Mouse (Mus musculus): Measurements from ENCODE around the gene Tmem63a.
"Not testable (repeated sequence)": the region's sequence is repeated elsewhere in the genome, so short reads cannot be mapped to it uniquely, and the experiment has no call there.

Gene Tmem63a

DNA sequence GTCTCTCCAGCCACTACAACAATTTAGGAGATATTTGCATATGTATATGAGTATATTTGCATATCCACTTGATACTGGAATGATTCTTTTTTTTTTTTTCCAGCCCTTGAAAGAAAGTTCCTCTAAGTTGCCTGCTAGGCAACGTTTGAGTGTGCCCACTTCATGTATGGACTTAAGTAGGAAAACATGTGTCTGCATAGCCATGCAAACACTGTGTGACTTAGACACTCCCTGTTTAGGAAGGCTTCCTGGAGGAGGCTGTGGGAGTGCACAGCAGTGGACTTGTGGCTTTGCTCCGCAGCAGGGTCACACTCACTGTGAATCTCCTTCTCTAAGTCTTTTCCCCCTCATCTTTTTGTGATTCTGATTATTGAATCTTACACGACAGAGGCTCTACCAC, 16.7 kb downstream of the Tmem63a start:
- DNase-seq (ENCODE audit: low spot score), result no peak

DNA sequence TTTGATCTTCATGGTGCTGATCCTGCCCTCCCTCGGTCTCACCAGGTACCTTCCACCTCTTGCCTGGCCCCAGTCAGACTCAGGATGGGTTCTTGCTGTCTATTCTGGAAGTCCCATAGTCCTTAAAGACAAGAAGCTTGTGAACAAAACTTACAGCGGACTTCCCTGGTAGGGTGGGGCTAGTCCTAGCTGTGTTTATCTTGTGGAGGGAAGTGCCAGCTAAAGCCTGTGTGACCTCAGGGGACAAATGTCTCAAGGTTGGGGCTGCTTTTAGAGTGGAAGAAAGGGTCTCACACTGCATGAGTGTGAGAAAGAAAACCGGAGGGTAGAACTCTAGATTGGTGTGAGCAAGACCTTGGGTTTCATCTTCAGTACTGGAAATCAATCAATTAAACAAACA, 23.6 kb downstream of the Tmem63a start:
- no peak for DNase-seq (ENCODE audit: low spot score)

DNA sequence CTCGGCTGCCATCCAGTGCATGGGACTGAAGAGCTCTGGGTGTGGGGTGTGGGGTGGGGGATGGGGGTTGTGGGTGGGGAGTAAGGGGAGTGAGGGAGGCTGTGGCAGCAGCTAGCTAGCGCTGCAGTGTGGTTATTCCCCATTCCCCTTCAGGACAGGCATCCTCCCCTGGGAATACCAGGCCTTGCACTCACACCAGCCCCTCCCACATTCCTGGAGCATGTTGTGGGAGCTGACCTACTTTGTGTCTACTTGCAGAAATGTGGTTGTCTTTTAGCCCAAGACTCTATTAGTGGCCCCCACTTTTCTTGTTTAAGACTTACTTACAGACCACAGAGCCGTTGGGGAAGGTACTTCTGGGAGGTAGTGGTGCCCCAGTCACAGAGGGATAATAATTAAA, 24.4 kb downstream of the Tmem63a start:
- no peak for DNase-seq (ENCODE audit: low spot score)

DNA sequence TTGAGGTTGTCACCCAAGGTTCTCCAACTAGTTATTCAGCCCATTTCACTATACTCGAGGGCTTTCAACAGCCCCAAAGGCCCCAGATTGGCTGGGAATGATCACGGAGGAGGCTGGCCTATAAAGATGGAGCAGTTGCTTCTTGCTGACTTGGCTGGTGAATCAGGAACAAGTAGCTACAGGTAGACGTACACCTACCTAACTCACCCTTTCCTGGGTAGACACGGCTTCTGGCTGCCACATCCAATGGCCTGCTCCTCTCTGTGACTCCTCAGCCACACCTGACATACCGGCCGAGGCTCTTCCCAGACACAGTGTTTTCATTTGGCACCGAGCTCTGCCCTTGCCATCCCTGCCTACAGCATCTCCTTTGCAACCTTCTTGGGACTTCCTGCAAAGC, 25.1 kb downstream of the Tmem63a start:
- DNase-seq (ENCODE audit: low spot score), result no peak

DNA sequence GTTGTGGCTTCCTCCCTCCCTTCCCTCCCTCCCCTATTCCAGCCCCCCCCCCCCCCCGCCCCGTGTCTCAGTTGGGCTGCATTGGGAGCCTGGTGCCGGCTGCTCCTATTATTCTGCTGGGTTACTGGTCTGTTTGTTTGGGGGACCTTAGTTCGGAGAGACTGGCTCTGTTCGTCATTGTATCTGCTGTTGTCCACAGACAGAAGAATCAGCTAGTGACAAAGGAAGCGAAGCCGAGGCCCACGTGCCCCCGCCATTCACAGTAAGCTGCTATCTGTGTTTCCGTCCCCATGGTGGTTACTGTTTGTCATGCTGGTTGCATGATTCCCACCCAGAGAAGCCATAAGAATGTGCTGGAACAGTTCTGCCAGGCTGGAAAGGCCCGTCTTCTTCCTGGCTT, 30.8 kb downstream of the Tmem63a start:
- no peak for DNase-seq (ENCODE audit: low spot score)

DNA sequence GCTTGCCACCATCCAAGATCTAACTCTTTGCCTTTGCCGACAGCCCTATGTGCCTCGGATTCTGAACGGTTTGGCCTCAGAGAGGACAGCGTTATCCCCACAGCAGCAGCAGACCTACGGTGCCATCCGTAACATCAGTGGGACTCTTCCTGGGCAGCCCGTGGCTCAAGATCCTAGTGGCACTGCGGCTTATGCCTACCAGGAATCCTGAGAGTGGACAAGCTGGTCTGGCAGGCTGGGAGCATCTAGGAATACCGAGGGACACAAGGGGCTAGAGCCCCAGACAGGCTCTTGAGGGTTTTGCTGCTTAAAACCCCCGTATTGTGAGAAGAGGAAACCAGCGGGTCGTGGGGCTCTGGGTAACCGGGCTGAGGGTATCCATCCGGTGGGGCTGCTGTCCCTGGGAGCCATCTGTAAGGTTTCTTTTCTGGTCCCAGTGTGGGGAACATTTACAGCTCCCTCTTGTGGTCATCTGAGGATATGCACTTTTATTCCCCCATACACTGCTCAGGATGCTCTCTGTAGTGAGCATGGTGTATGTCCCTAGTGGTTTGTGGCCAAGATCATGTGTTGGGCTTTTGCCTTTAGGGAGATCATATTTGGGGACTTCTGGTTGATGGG, 32.1 kb downstream of the Tmem63a start:
- DNase-seq (ENCODE audit: low spot score), result peak; percentile 70

DNA sequence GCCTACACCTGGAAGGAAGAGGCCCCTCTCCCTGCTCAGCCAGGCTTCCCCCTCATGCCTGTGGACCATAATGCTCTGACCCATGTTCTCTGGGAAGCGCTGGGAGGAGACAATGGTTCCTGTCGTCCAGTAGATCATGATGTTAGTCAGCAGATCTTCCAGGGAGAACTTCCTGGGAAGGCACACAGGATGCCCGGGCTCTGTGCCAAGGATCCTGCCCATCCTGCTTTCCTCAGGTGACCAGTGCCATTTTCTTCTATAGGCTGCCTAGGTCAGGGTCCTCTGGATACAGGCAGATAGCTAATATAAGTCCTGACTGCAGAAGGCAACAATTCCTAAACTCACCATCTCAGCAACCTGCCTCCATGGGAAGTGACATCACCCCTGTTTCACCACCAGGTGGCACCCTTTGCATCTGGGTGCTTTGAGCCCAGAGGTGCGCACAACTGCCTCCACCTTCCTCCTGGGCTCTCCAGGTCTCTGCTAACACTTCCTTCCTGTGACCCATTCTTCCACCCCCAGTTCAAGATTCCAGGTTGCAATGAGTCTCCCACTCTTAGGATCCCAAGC, 34.1 kb downstream of the Tmem63a start:
- DNase-seq (ENCODE audit: low spot score), result peak; percentile 64

DNA sequence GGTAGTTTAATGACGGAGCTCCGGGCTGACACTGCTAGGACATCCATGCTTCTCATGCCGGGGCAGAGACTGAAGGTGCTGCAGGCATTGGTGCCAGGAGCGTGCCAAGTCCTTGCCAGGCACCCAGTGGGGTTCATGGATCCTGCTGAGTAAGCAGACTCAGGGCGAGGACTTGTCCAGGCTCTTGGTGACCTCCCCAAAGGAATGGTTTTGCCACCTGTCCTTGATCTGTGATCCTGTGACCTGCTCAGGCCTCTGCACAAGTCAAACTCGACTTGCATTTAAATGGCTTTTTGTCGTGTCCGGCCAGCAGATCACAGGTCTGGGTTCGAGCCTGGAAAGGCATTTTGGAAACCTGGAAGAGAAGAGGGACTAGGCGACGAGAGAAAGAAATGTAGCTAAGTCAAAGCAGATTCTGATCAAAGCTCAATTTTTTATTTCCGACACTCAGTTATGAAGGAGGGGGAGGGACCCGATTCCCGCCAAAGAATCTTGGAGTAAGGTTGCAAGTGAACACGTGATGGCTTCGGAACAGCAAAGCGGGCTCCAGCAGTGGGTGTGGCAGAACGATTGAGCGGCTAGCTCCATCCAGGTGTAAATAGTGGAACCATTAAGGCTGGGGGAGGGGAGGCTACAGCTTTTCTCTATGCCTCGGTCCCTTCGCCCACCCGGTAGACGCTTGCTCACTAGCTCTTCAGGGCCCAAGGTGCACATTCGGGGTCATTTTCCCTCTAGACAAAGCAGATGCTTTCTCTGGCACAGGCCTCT, 37.5 kb downstream of the Tmem63a start:
- no peak for DNase-seq (ENCODE audit: low spot score)

DNA sequence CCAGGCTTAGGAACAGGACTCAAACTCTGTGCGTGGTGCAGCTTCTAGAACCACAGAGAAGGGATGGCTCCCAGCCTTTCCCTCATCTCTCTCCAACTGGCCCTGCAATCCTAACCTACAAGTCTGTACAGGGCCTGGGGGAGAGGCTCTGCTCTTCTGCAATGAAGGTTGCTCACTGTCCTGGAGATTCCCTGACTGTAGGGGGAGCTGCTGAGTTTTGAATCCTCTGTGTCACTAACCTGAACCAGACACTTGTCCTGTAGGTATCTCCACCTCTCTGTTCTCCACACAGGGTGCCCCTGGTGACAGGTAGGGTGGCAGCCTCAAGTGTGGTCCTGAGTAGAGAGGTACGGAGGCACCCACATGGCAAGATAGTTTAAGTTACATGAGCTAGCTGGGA, 38.3 kb downstream of the Tmem63a start:
- DNase-seq (ENCODE audit: low spot score), result no peak

DNA sequence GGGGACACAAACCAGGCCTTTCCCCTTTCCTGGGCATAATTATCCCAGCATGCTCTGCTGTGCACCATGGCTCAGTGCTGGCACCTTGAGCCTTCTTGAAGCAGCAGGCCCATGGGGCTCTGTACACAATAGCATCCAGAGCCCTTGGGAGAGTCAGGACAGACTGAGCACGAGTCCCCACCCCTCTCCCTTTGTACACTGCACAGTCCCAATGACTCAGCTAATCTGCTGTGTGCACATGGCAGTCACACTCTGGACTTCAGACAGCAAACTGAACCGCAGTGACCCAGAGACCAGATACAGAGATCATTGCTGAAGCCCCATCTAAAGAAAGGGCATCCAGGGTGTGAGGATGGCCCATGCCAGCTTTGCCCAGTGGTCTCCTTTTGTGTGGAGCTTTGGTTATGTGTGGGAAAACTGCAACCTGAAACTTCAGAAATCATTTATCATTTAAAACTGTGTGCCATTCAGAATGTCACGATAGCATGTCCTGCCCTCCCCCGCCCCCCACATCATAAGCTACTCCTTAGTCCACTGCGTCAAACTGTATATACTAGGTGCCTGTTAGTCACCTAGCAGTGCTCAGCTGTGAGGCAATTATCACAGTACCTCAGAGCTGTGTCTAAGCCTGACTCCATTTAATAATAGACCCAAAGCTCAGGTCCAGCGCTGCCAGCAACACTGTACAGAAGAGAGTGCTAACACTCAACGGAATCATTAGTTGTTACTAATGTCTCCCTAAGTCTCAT, 39.3 kb downstream of the Tmem63a start:
- not testable (repeated sequence) for DNase-seq (ENCODE audit: low spot score)

DNA sequence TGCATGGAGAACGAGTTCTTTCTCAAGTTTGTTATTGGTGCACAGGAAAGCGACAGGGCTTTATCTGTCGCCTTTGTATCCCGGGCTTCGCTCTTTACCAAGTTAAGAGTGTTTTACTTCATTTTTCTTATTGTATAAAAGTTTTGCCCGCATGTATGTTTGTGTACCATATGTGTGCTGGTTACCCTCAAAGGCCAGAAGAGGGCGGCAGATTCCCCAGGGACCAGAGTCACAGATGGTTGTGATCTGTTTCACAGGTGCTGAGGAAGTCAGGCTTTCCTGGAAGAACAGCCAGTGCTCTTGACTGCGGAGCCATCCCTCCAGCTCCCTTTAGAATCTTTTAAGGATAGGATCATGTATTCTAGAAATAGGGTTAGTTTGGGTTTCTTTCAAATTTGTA, 44.6 kb downstream of the Tmem63a start:
- DNase-seq (ENCODE audit: low spot score), result no peak

DNA sequence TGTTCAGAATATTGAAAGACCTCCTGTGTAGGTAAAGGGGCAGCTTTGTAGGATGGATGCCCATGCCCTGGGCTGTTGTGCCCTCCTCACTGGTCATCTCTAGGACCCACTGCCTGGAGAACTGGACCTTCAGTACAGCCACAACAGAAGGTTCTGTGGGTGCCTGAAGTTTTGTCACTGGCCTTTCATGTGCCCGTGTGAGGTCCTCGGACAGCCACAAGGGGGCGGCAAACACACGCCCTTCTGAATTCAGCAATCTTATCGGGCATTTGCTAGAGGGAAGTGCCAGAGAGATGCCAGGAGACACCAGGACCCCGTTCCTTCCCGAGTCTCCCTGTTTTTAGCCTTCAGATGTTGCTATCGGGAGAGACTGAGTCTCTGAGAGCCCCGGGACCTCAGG, 45.6 kb downstream of the Tmem63a start:
- DNase-seq (ENCODE audit: low spot score), result peak; percentile 79

DNA sequence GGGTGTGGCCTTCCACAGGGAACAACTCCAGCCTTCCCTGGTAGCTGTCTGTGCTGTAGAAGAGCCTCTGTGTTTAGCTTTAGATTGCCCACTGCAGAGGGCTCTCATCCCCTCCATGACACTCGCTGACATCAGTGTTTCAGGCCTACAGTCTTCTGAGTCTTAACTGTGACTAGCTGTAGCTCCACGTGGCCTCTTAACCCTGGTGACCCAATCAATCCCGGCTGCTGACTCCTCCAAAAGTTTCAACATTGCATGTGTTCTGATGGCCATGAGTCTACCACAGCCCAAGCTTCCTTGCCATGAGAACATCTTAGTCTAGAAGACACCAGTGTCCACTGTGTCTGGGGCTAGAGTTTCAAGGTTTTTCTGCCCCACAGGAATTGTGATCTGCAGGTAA, 48.5 kb downstream of the Tmem63a start:
- no peak for DNase-seq (ENCODE audit: low spot score)

DNA sequence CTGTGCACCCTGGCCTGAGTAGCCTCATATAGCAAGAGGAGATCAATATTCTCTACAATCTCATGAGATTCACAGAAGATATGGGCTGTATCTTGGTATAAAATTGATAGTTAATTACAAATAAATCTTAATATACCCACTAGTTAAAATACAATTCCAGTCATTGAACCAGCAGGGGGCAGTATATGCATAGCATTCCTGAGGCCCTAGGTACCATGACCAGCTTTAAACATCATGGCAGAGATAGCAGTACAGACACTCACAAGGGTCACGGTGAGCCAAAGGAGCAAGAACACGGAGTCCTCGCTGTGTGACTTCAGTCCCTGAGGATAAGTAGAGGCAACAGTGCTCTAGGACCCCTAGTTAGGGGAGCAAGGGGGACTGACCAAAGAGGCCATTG, 50.0 kb downstream of the Tmem63a start:
- peak; percentile 57 for DNase-seq (ENCODE audit: low spot score)

DNA sequence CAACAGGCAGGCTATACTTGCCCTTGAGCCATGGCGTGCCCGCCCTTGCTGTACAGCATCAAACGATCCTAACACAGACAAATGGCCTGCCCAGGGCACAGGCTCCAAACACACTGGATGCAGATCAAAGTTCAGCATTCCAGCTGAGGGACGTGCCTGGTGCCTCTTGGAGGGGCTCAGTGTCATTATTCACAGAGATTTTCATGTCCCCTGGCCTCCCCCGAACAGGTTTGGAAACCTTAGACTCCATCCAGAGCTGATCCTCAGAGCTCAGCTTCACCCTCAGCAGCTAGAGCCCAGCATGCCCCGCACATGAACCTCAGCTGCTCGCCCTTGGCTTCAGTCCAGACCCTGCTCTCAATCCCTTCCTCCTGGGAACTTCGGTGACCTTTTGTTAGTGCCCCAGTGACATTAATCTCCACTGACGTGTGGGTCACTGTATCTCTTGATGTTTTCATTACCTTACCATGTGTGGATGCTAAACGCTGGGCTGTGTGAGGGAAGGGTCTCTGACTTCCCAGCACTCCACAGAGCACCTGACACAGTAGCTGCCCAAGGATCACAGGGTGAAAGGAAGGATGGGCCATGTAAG, 58.5 kb downstream of the Tmem63a start:
- DNase-seq (ENCODE audit: low spot score), result no peak

DNA sequence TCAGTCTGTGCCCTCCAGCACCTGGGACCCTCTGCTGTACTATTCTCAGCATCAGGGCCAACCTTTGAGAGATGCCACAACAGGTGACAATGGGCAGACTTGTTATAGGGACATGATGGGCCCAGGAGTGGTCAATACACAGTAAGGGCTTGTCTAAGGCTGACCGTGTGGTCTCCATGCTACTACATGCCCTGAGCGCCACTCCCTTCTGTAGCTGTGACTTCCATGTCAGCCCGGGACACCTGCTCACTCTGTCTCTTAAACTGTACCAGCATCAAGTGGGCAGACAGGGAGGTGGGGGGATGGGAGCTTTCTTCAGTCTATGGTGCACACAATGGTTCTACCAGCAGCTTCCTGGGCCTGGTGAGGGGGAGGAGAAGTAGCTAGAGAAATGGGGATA, 59.1 kb downstream of the Tmem63a start:
- no peak for DNase-seq (ENCODE audit: low spot score)

DNA sequence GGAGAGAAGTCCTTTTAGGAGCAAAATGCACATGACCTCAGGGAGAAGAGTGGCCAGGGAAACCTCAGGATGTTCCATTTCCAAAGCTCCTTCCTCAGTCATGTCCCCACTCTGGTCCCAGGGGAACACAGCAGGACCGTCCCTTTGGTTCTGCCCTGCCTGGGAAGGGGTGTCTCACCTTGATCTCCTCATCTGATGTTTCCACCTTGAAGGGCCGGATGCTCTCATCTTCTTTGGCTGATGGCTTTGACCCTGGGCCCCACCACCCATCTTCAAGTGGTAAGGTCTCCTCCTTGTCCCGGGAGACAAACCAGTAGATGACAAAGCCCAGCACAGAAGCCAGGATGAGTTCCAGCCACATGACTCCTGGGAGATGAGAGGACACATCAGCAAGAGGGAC, 59.5 kb downstream of the Tmem63a start:
- DNase-seq (ENCODE audit: low spot score), result no peak

DNA sequence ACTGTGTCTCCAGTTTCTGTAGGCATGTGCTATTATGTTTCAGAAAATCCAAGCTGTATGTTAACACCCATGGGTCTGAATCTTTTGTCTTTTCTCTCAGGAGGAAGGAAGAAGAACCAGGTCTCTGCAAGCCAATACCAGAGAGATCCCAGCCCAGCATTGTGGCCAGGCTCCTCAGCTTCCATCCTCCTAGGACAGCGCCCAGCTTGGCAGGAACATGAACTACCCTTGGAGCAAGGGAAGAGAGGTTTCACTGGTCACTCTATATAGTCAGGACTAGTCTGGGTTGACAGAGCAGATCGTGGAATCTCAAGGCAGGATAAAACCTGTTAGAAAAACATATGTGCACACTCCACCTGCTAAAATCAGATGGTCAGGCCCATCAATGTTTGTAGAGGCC, 61.6 kb downstream of the Tmem63a start:
- no peak for DNase-seq (ENCODE audit: low spot score)

DNA sequence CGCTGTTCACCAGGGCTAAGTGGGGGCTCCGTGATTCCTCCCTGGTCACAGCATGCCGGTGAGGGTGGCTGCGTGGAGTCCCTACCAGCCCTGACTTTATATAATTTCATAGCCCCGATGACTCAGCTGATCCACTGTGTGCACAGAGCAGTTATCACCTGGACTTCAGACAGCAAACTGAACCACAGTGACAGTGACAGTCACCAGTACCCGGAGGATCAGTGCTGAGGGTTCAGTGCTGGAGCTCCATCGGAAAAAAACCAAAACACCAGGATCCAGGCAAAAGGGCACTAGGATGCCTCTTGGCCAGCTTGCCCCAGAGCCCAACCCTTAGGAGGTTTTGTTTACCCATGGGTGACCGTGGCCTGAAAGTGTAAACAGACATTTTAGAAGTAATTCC, 63.2 kb downstream of the Tmem63a start:
- DNase-seq (ENCODE audit: low spot score), result no peak

DNA sequence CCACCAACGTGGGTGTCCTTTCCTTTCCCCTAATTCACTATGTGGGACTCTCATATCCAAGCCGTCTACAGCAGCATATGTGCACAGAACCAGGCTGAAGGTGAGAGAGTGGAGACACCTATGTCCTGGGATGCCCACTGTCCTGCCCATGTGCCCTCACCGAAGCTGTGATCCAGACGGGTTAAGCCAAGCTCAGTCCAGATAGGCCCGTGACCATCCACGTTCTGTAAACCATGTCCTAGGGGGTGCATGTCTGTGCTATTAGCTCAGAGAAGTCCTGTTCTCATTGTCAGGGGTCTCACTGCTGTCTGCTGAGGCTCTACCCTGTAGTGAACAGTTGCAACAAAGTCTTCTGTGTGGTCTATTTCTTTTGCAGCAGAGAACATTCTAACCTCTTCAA, 65.7 kb downstream of the Tmem63a start:
- DNase-seq (ENCODE audit: low spot score), result no peak

DNA sequence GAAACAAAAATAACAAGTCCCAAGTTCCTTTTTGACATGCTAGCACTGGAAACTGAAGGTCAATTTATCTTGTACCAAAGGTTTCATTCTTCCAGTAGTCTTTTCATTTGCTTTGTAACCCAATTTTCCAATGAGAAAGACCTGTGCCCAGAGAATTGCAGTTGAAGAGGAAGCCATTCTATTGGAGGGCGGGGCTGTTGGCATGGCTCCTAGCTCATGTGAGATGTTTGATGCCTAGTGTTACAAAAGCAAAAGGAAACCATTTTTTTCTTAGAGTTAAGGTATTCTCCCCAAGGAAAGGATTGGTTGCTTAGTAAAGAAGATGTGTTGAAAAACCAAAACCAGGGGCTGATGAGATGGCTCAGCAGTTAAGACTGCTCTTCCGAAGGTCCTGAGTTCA, 66.1 kb downstream of the Tmem63a start:
- DNase-seq (ENCODE audit: low spot score), result no peak

DNA sequence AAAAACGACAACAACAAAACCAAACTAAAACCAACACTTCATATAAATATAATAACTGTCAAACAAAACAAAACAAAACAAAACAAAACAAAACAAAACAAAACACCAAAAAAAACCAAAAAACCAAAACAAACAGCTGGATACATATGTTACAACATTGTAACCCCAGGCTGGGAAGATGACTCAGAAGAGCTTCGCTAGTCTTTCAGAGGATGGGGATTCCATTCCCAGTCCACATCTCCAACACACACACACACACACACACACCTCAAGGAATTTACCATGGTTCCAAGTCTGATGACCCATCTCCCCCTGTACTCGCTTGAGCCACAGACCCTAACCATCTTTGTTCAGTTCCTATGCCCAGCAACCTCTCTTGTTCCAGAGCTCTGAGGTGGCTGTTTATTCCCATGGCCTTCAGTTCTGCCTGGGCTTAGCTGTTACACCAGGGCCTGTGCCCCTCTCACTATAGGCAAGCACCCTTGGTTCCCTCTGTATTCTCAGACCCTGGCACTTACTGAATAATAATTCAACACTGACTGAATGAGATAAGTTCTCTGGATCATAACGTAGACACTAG, 67.0 kb downstream of the Tmem63a start:
- DNase-seq (ENCODE audit: low spot score), result no peak
